Mouse (Mus musculus): Measurements from ENCODE around the gene Ell2. TPM values are rescaled to one million over a fixed set of nuclear protein-coding genes. Genes with fewer than 3 reads are reported as not detected.

Ell2 gene
- polyA plus RNA-seq, 1 experiment from 2014 or later, result 13.7 TPM

DNA sequence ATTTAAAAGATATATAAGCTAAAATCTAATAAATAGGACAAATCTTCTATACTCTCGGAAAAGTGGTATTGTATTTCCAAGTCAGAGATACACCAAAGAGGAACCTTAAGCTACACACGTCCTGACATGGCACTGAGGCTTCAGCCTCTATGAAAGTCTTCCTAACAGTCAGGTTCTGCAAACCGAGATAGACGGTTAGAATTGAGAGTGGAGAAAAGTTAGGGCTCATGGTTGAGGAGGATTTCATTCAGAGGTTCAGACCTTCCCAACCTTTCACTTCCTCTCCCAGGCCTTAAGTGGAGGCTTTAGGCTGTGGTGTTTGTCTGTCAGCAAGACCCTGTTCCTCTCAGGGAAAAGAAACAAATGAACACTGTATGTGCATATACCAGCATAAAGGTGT is 37.5 kb downstream of the Ell2 start:
- Histone ChIP-seq H3K27me3 (ENCODE audit: insufficient read depth, low read length) (no peaks in the 10 kb centered on the region), H3K4me1 (ENCODE audit: insufficient read depth) (peaks cover 48% of the 10 kb centered on the region), H3K9ac (replicated peaks) (no peak overlapping the region), H3K4me2 (ENCODE audit: low read depth, low read length) (no peak overlapping the region), H3K4me3 (ENCODE audit: low read depth, low read length) (no peak overlapping the region), H3K36me3 (replicated peaks; ENCODE audit: insufficient read depth, low read length) (peaks cover 15% of the 10 kb centered on the region), H3K27ac (ENCODE audit: low read depth) (no peak overlapping the region; the same call in 1 of the 2 replicates), H3K9me3 (ENCODE audit: low read length) (no peaks in the 10 kb centered on the region)
- WGBS (ENCODE audit: insufficient replicate concordance), result 64% methylated on average over 4 of the region's 4 CpGs
- TF ChIP-seq CTCF (IDR thresholded peaks at IDR 0.05; ENCODE audit: low read depth), result no peak
- no peak for TF ChIP-seq EP300 (IDR thresholded peaks at IDR 0.05; ENCODE audit: low read depth)
- DNase-seq (no peak), ATAC-seq (no peak)

DNA sequence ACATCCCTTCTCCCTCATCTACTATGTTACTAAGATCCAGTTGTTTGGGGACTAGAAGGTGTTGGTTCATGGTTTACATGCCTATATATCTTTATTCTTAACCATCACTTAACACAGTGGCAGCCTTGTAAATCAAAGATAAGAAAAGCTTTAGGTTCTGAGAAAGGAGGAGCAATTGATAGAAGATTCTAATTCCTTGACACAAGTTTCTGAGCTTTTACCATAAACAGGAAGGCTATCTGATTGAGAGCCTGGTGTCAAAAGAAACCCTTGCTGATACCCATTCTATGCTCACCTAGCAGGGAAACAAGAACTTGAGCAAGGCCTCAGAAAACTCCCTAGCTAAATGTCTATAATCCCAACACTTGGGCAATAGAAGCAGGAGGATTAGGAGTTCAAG is 38.8 kb downstream of the Ell2 start:
- Histone ChIP-seq H3K27ac (ENCODE audit: low read depth) (no peak overlapping the region), H3K27me3 (ENCODE audit: insufficient read depth, low read length) (no peaks in the 10 kb centered on the region), H3K4me1 (ENCODE audit: insufficient read depth) (peaks cover 38% of the 10 kb centered on the region), H3K4me2 (ENCODE audit: low read depth, low read length) (no peak overlapping the region), H3K9ac (replicated peaks) (no peak overlapping the region), H3K4me3 (ENCODE audit: low read depth, low read length) (no peak overlapping the region), H3K36me3 (replicated peaks; ENCODE audit: insufficient read depth, low read length) (peaks cover 20% of the 10 kb centered on the region), H3K9me3 (ENCODE audit: low read length) (no peaks in the 10 kb centered on the region)
- ATAC-seq (no peak), DNase-seq (no peak)
- no peak for TF ChIP-seq EP300 (IDR thresholded peaks at IDR 0.05; ENCODE audit: low read depth)

GRCm38 (mm10) chr13:75747265-75747664 is 40.7 kb downstream of the Ell2 start:
- Histone ChIP-seq H3K9me3 (ENCODE audit: low read length) (no peaks in the 10 kb centered on the region), H3K36me3 (replicated peaks; ENCODE audit: insufficient read depth, low read length) (peaks cover 26% of the 10 kb centered on the region), H3K4me1 (ENCODE audit: insufficient read depth) (peaks cover 29% of the 10 kb centered on the region), H3K27ac (ENCODE audit: low read depth) (peak overlapping the region; percentile 7; the same call in 1 of the 2 replicates), H3K4me2 (ENCODE audit: low read depth, low read length) (no peak overlapping the region), H3K9ac (replicated peaks) (no peak overlapping the region), H3K27me3 (ENCODE audit: insufficient read depth, low read length) (no peaks in the 10 kb centered on the region), H3K4me3 (ENCODE audit: low read depth, low read length) (no peak overlapping the region)
- ATAC-seq, result peak; percentile 63
- no peak for DNase-seq
- WGBS (ENCODE audit: insufficient replicate concordance), result 47% methylated on average over 3 of the region's 3 CpGs
- TF ChIP-seq CTCF (IDR thresholded peaks at IDR 0.05; ENCODE audit: low read depth), result no peak
- peak; percentile 61 for TF ChIP-seq EP300 (IDR thresholded peaks at IDR 0.05; ENCODE audit: low read depth)

DNA sequence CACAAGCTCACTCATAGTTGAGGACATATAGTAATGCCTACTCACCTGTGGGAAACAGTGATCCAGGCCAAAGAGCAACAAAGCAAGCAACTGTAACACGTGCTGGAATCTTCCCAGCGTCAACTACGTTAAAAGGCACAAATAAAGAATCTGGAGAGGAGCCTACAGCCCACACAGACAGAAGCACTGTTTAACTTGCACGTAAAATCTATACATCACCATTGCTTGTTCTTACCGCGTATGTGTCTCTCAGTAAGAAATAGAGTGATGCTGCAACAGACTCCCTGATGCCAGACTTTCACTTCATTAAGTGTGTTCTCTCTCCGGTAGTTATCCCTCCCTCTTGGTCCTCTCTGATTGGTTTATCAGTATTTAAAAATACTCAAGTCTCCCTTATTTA is 42.1 kb downstream of the Ell2 start:
- H3K4me3 ChIP-seq (ENCODE audit: low read depth, low read length), result no peak overlapping the region
- no peaks in the 10 kb centered on the region for H3K27me3 ChIP-seq (ENCODE audit: insufficient read depth, low read length)
- no peak overlapping the region for H3K4me2 ChIP-seq (ENCODE audit: low read depth, low read length)
- no peak for TF ChIP-seq CTCF (IDR thresholded peaks at IDR 0.05; ENCODE audit: low read depth)
- TF ChIP-seq EP300 (IDR thresholded peaks at IDR 0.05; ENCODE audit: low read depth), result no peak
- no peak for DNase-seq
- peaks cover 26% of the 10 kb centered on the region for H3K36me3 ChIP-seq (replicated peaks; ENCODE audit: insufficient read depth, low read length)
- H3K9ac ChIP-seq (replicated peaks), result no peak overlapping the region
- WGBS (ENCODE audit: insufficient replicate concordance), result 89% methylated on average over 7 of the region's 7 CpGs
- ATAC-seq, result no peak
- no peak overlapping the region for H3K27ac ChIP-seq (ENCODE audit: low read depth)
- no peaks in the 10 kb centered on the region for H3K9me3 ChIP-seq (ENCODE audit: low read length)
- peaks cover 26% of the 10 kb centered on the region for H3K4me1 ChIP-seq (ENCODE audit: insufficient read depth)

- Histone ChIP-seq H3K36me3 (replicated peaks; ENCODE audit: insufficient read depth, low read length) (peaks cover 33% of the 10 kb centered on the region), H3K9ac (replicated peaks) (no peak overlapping the region)
These were observed 44.2 kb downstream of the Ell2 start for GRCm38 (mm10) chr13:75750785-75751184.

DNA sequence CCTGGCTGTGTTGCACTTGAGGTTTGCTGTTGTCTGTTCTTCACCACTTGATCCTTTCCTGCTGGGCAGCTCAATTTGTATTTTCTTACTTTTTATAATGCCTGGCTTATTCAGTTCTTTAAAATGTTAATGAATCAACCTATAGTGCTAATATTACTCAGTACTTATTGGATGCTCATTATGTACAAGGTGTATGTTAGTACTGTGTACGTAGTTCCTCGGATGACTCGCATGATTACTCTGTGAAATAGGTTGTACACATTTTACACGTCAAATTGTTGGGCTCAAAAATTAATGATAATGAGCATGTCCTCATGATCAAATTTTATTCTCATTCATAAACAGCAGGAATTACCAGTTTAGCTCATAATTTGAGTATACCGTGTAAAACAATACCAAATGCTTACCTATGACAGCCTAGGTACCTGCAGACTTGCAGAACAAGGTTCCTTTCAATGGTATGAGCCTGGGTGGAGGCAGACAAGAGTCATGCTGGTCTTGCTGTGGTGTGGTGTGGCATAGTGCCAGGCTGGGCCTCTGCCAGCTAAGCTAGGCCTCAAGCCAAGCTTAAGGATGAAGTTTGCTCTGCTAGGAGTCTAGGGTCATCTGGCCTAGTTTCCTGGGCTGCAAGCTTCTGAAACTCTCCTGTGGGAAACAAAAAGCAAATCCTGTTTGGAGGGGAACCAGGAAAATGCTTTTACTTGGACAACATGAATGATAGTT is 45.8 kb downstream of the Ell2 start:
- Histone ChIP-seq H3K9ac (replicated peaks) (no peak overlapping the region), H3K9me3 (ENCODE audit: low read length) (no peaks in the 10 kb centered on the region), H3K4me2 (ENCODE audit: low read depth, low read length) (no peak overlapping the region), H3K4me1 (ENCODE audit: insufficient read depth) (peaks cover 5% of the 10 kb centered on the region; the same call in 1 of the 2 replicates), H3K27ac (ENCODE audit: low read depth) (no peak overlapping the region), H3K27me3 (ENCODE audit: insufficient read depth, low read length) (no peaks in the 10 kb centered on the region), H3K4me3 (ENCODE audit: low read depth, low read length) (no peak overlapping the region), H3K36me3 (replicated peaks; ENCODE audit: insufficient read depth, low read length) (peaks cover 45% of the 10 kb centered on the region)
- 89% methylated on average over 5 of the region's 5 CpGs for WGBS (ENCODE audit: insufficient replicate concordance)
- DNase-seq (peak; percentile 82), ATAC-seq (peak; percentile 87)
- TF ChIP-seq CTCF (IDR thresholded peaks at IDR 0.05; ENCODE audit: low read depth) (no peak), EP300 (IDR thresholded peaks at IDR 0.05; ENCODE audit: low read depth) (no peak)

More at GRCm38 (mm10) chr13:75750785-75751184, 44.2 kb downstream of the Ell2 start:
- no peak for DNase-seq
- no peak overlapping the region for H3K27ac ChIP-seq (ENCODE audit: low read depth)
- no peak overlapping the region for H3K4me2 ChIP-seq (ENCODE audit: low read depth, low read length)
- H3K4me1 ChIP-seq (ENCODE audit: insufficient read depth), result peaks cover 10% of the 10 kb centered on the region; the same call in 1 of the 2 replicates
- no peak for ATAC-seq
- no peak for TF ChIP-seq CTCF (IDR thresholded peaks at IDR 0.05; ENCODE audit: low read depth)
- no peak for TF ChIP-seq EP300 (IDR thresholded peaks at IDR 0.05; ENCODE audit: low read depth)
- no peak overlapping the region for H3K4me3 ChIP-seq (ENCODE audit: low read depth, low read length)
- H3K27me3 ChIP-seq (ENCODE audit: insufficient read depth, low read length), result no peaks in the 10 kb centered on the region
- 83% methylated on average over 2 of the region's 2 CpGs for WGBS (ENCODE audit: insufficient replicate concordance)
- no peaks in the 10 kb centered on the region for H3K9me3 ChIP-seq (ENCODE audit: low read length)
